Comparison of ENCODE assay signal across 10 mouse cellular contexts in the genomic region with DNA sequence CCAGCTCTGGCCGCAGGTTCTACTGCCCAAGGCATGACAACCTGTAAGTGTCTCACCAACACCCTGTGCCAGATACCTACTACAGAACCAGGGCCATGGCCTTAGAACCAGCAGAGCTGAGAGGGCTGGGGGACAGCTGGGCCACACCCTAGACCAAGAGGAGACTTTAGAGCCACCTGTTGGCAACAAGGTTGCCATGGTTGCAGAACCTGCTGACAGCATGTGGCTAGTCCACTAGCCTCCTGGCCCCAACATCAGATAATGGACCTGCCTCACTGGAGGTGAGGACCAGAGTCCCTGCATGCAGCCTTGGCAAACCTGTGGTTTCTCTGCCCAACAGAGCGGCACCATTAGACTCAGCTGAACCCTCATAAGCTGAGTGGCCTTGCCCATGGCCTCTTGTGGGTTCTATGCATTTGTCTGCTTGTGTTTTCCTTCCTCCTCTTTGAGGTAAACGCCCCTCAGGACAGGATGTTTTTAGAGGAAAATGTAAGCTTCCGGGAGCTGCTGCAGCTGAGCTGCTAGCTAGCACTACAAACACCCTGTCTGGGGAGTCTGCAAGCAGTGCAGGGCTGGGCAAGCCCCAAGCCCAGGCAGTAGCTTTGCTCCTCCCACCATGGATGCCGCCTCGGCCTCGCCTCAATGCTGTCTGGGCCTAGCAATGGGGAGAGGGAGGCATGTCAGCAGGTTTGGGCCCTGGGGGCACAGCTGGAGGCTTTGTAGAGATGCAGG. TPM values are rescaled to one million over a fixed set of nuclear protein-coding genes. Genes with fewer than 3 reads are reported as not detected.
DNase-seq lines count a peak whose midpoint lies in the region; ATAC-seq and TF ChIP-seq lines count a peak whose summit lies in the region.
"Had no signal": no experiment of that assay in that cellular context is flagged by ENCODE, and none has a peak within 500 bp of the region (broad histone marks: within the 10 kb centered on the region; RNA-seq: fewer than 3 reads in every experiment).

No protein-coding gene starts in this region.

- 0 out of 2 replicates have a peak overlapping the region, but pooled peaks have one; percentile 28 for H3K27ac ChIP-seq in layer of hippocampus, adult 2 months
- H3K27ac ChIP-seq in embryonic facial prominence, embryonic 13.5 days: peak overlapping the region; percentile 28; the same call in 1 of the 2 replicates
- peak overlapping the region; percentile 89 for H3K27ac ChIP-seq in thymus, adult 2 months (ENCODE audit: control insufficient read depth, insufficient read depth, low read length)
- no peak overlapping the region for H3K27ac ChIP-seq in midbrain, embryonic 14.5 days (replicated peaks; ENCODE audit: low read depth, low read length)
- H3K27ac ChIP-seq: midbrain, embryonic 15.5 days had no signal

- no peak overlapping the region for H3K4me2 ChIP-seq in embryonic facial prominence, embryonic 13.5 days
- no peak overlapping the region for H3K4me2 ChIP-seq in midbrain, embryonic 14.5 days (ENCODE audit: low read length)
- H3K4me2 ChIP-seq: midbrain, embryonic 15.5 days had no signal

- peak; percentile 14; the same call in 1 of the 2 replicates for TF ChIP-seq POLR2A in lung, adult 2 months (IDR thresholded peaks at IDR 0.05; ENCODE audit: borderline replicate concordance, extremely low read depth, low read depth, low read length)
- TF ChIP-seq POLR2A in thymus, adult 2 months (IDR thresholded peaks at IDR 0.05; ENCODE audit: control insufficient read depth, extremely low read depth, insufficient read depth, low read length, poor library complexity): 0 out of 2 replicates have a peak, but pooled peaks have one; percentile 65

- H3K4me1 ChIP-seq in embryonic facial prominence, embryonic 13.5 days: peaks cover 51% of the 10 kb centered on the region
- peaks cover 44% of the 10 kb centered on the region for H3K4me1 ChIP-seq in lung, adult 2 months (ENCODE audit: control insufficient read depth, insufficient read depth, low read length)
- peaks cover 88% of the 10 kb centered on the region for H3K4me1 ChIP-seq in thymus, adult 2 months (replicated peaks; ENCODE audit: control insufficient read depth, insufficient read depth, low read length)
- no peaks in the 10 kb centered on the region for H3K4me1 ChIP-seq in midbrain, embryonic 14.5 days (ENCODE audit: control insufficient read depth, insufficient read depth, low read length)

- TF ChIP-seq CTCF in layer of hippocampus, adult 2 months (conservative IDR thresholded peaks at IDR 0.05): no peak
- TF ChIP-seq CTCF in lung, adult 2 months (IDR thresholded peaks at IDR 0.05; ENCODE audit: insufficient read depth, low read length): no peak
- 0 out of 2 replicates have a peak, but pooled peaks have one; percentile 15 for TF ChIP-seq CTCF in thymus, adult 2 months (IDR thresholded peaks at IDR 0.05; ENCODE audit: borderline replicate concordance, control insufficient read depth, extremely low read depth, insufficient read depth, low read length, poor library complexity)

- H3K4me3 ChIP-seq in layer of hippocampus, adult 2 months: no peak overlapping the region
- H3K4me3 ChIP-seq in embryonic facial prominence, embryonic 13.5 days: no peak overlapping the region
- no peak overlapping the region for H3K4me3 ChIP-seq in lung, adult 2 months (replicated peaks; ENCODE audit: extremely low read depth, low read depth, low read length)
- H3K4me3 ChIP-seq in thymus, adult 2 months (ENCODE audit: control insufficient read depth, insufficient read depth, low read length): peak overlapping the region; percentile 17
- H3K4me3 ChIP-seq in midbrain, embryonic 14.5 days (replicated peaks; ENCODE audit: low read depth, low read length): no peak overlapping the region
- H3K4me3 ChIP-seq: midbrain, embryonic 15.5 days had no signal

- H3K9ac ChIP-seq in embryonic facial prominence, embryonic 13.5 days: 0 out of 2 replicates have a peak overlapping the region, but pooled peaks have one; percentile 11
- H3K9ac ChIP-seq in midbrain, embryonic 14.5 days (replicated peaks; ENCODE audit: low read length): no peak overlapping the region
- H3K9ac ChIP-seq: midbrain, embryonic 15.5 days had no signal

- no peak for DNase-seq in layer of hippocampus, adult 2 months (ENCODE audit: low spot score in 2 of 2)
- DNase-seq in layer of hippocampus, adult 9-11 months: no peak
- no peak for DNase-seq in lung, adult 2 months
- peak; percentile 84 for DNase-seq in thymus, adult 2 months
- DNase-seq in midbrain, embryonic 14.5 days: no peak
- no peak for DNase-seq in gastrocnemius, postnatal 25 days
- DNase-seq in adrenal gland, postnatal 36 days: no peak

- no peaks in the 10 kb centered on the region for H3K36me3 ChIP-seq in embryonic facial prominence, embryonic 13.5 days
- peaks cover 94% of the 10 kb centered on the region for H3K36me3 ChIP-seq in thymus, adult 2 months (ENCODE audit: control insufficient read depth, insufficient read depth, low read length)
- no peaks in the 10 kb centered on the region for H3K36me3 ChIP-seq in midbrain, embryonic 14.5 days (ENCODE audit: control insufficient read depth, insufficient read depth, low read length)
- H3K36me3 ChIP-seq: midbrain, embryonic 15.5 days had no signal

- H3K9me3 ChIP-seq in embryonic facial prominence, embryonic 13.5 days: no peaks in the 10 kb centered on the region
- no peaks in the 10 kb centered on the region for H3K9me3 ChIP-seq in midbrain, embryonic 14.5 days (ENCODE audit: control insufficient read depth, low read length)
- H3K9me3 ChIP-seq: midbrain, embryonic 15.5 days had no signal

- no peak for ATAC-seq in embryonic facial prominence, embryonic 13.5 days (ENCODE audit: insufficient number of reproducible peaks, insufficient read depth, low FRiP score, low TSS enrichment, low read depth)
- no peak for ATAC-seq in midbrain, embryonic 14.5 days (ENCODE audit: low FRiP score, low TSS enrichment)
- ATAC-seq: midbrain, embryonic 15.5 days had no signal

- WGBS in embryonic facial prominence, embryonic 13.5 days: 46% methylated on average over 7 of the region's 7 CpGs
- WGBS in lung, adult 2 months: 29% methylated on average over 7 of the region's 7 CpGs
- WGBS in thymus, adult 2 months: 20% methylated on average over 7 of the region's 7 CpGs
- 64% methylated on average over 7 of the region's 7 CpGs for WGBS in midbrain, embryonic 14.5 days

- no peaks in the 10 kb centered on the region for H3K27me3 ChIP-seq in embryonic facial prominence, embryonic 13.5 days
- H3K27me3 ChIP-seq in thymus, adult 2 months (ENCODE audit: control insufficient read depth, insufficient read depth, low read length): no peaks in the 10 kb centered on the region
- no peaks in the 10 kb centered on the region for H3K27me3 ChIP-seq in midbrain, embryonic 14.5 days (ENCODE audit: control insufficient read depth, insufficient read depth, low read length)
- H3K27me3 ChIP-seq: midbrain, embryonic 15.5 days had no signal

RNA-seq across cellular contexts. Expression of gene Tcf7, which starts 14.5 kb away (rescaled TPM):
- total RNA-seq in layer of hippocampus, adult 2 months (2021): 1 to 10 TPM; 2.9 TPM
- polyA plus RNA-seq in embryonic facial prominence, embryonic 13.5 days (2015; fragmentation: Nextera tagmentation; extraction: Ambion mirVana): 8.6 and 11.4 TPM in 2 replicates
- polyA plus RNA-seq in lung, adult 2 months (2012; rRNA removed): 26.8 and 30.2 TPM in 2 replicates
- 2,910 and 3,273 TPM in 2 replicates for polyA plus RNA-seq in thymus, adult 2 months (2012; rRNA removed)
- 2.8 and 5.8 TPM in 2 replicates for polyA plus RNA-seq in midbrain, embryonic 14.5 days (2014; fragmentation: Nextera tagmentation; extraction: Ambion mirVana)
- 1 to 10 TPM in 1 of 2 experiments, under 1 TPM in 1; 0.36 to 1.0 TPM for total RNA-seq in gastrocnemius, postnatal 25 days (2021)
- 10 to 100 TPM; 36.8 to 50.1 TPM for total RNA-seq in adrenal gland, postnatal 36 days (2021)

RNA-seq across cellular contexts. Expression of gene Skp1a, which starts 36.5 kb away (rescaled TPM):
- 100 to 1,000 TPM; 456 to 474 TPM for total RNA-seq in layer of hippocampus, adult 2 months (2021)
- 945 and 951 TPM in 2 replicates for polyA plus RNA-seq in embryonic facial prominence, embryonic 13.5 days (2015; fragmentation: Nextera tagmentation; extraction: Ambion mirVana)
- polyA plus RNA-seq in lung, adult 2 months (2012; rRNA removed): 13.0 and 25.8 TPM in 2 replicates
- polyA plus RNA-seq in thymus, adult 2 months (2012; rRNA removed): 35.1 and 35.9 TPM in 2 replicates
- 1,139 and 1,189 TPM in 2 replicates for polyA plus RNA-seq in midbrain, embryonic 14.5 days (2014; fragmentation: Nextera tagmentation; extraction: Ambion mirVana)
- total RNA-seq in gastrocnemius, postnatal 25 days (2021): 100 to 1,000 TPM; 255 to 270 TPM
- 100 to 1,000 TPM; 529 to 536 TPM for total RNA-seq in adrenal gland, postnatal 36 days (2021)

RNA-seq across cellular contexts. Expression of gene Olfr1371, which starts 54.5 kb away (rescaled TPM):
- total RNA-seq in layer of hippocampus, adult 2 months (2021): not detected
- polyA plus RNA-seq in embryonic facial prominence, embryonic 13.5 days (2015; fragmentation: Nextera tagmentation; extraction: Ambion mirVana): not detected in 2 replicates
- polyA plus RNA-seq in lung, adult 2 months (2012; rRNA removed): not detected in 2 replicates
- polyA plus RNA-seq in thymus, adult 2 months (2012; rRNA removed): 0.15 TPM in 1 of 2 replicates, not detected in the other
- not detected in 2 replicates for polyA plus RNA-seq in midbrain, embryonic 14.5 days (2014; fragmentation: Nextera tagmentation; extraction: Ambion mirVana)
- not detected for total RNA-seq in gastrocnemius, postnatal 25 days (2021)
- total RNA-seq in adrenal gland, postnatal 36 days (2021): not detected
- total RNA-seq: hematopoietic stem cell, adult 5-6 weeks had no signal
- polyA plus RNA-seq: midbrain, embryonic 15.5 days had no signal

Comparison
In these comparisons a context has a peak if more than half of its experiments do, and no peak if none do; other contexts are left out.
1. RNA of gene Tcf7, which starts 14.5 kb away (polyA plus RNA-seq): 2,910 to 3,273 TPM in thymus, adult 2 months; 26.8 to 30.2 TPM in lung, adult 2 months, 8.6 to 11.4 TPM in embryonic facial prominence, embryonic 13.5 days and 2.8 to 5.8 TPM in midbrain, embryonic 14.5 days; every median in the first group is over 10 times any median in the second.
2. RNA of gene Skp1a, which starts 36.5 kb away (polyA plus RNA-seq): 1,139 to 1,189 TPM in midbrain, embryonic 14.5 days and 945 to 951 TPM in embryonic facial prominence, embryonic 13.5 days; 35.1 to 35.9 TPM in thymus, adult 2 months and 13.0 to 25.8 TPM in lung, adult 2 months; every median in the first group is over 10 times any median in the second.